Mouse (Mus musculus): ENCODE results near the gene Treml1. TPM values are rescaled to one million over a fixed set of nuclear protein-coding genes. Genes with fewer than 3 reads are reported as not detected.

Gene Treml1
- total RNA-seq, 4 experiments from 2014 or later: 0.36 to 0.91 (median 0.74) TPM

GRCm38 (mm10) chr17:48360462-48360861 lies 746 bp downstream of the Treml1 start:
- no peak for DNase-seq (ENCODE audit: low spot score in 2 of 2)

DNA sequence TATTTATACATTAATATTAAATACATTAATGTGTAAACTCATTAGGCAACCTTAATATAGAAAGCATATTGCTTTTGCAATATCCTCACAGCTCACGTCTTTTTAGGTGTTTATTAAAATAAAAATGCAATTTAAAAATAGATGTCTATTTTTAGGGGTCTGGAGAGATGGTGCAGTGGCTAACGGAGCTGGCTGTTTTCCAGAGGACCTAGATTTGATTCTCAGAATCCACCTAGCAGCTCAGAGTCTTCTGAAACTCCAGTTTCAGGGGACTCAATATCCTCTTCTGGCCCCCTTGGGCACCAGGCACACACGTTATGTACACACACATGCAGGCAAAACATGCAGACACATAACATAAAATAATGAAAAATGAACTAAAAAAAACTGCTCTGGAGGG lies 2.6 kb downstream of the Treml1 start:
- DNase-seq (ENCODE audit: low spot score in 2 of 2): no peak

DNA sequence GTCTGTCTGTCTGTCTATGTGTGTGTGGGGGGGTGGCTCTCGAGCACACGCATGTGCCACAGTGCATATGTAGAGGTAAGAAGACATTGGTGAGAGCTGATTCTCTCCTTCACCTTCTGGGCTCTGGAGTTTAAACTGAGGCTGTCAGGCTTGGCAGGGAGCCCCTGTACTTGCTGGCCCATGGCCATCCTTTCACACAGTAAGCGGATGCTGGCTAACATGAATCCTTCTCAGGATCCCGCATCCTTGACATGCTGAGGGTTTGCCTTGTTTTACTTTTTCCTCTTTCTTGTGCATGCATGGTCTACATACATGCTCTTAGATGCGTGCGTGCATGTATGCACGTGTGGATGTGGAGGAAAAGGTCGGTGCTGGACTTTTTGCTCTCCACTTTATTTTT lies 3.2 kb downstream of the Treml1 start:
- DNase-seq (ENCODE audit: low spot score in 2 of 2): peak in 1 of 2 experiments; percentile 26

- DNase-seq (ENCODE audit: low spot score in 2 of 2): no peak
These were observed 3.8 kb downstream of the Treml1 start for GRCm38 (mm10) chr17:48363421-48363965.

DNA sequence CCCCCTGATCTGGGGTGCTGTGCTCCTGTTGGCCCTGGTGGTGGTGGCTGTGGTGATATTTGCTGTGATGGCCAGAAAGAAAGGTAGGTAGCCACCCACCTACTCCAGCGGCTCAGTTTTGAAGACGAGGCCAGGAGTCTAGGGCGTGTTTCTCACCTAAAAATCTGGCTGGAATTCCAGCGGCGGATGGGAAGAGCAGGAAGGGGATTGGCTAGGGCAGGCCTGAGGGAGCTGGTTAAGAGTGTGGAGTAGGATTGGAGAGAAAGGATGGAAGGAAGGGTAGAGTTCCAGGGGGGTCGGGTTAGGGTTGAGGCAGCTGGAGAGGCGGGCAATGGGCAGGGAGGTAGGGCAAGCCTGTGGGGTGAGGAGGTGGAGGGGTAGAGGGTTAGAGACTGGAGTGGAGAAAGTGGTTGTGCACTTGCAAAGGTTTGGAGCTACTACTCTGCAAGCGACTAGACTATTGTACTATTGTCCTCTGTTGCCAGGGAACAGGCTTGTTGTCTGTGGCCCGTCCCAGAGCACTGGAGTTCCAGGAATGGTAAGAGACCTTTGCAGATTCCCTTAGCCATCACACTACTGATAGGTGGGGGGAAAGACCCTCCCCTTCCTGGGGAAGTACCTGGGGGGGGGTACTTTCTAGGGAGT lies 5.9 kb downstream of the Treml1 start:
- DNase-seq (ENCODE audit: low spot score in 2 of 2): no peak

- no peak for DNase-seq (ENCODE audit: low spot score in 2 of 2)
These were observed 7.1 kb downstream of the Treml1 start for GRCm38 (mm10) chr17:48366806-48367205.

GRCm38 (mm10) chr17:48371621-48372020 lies 11.9 kb downstream of the Treml1 start:
- no peak for DNase-seq (ENCODE audit: low spot score in 2 of 2)

- DNase-seq (ENCODE audit: low spot score in 2 of 2): no peak
These were observed 13.3 kb downstream of the Treml1 start for GRCm38 (mm10) chr17:48372987-48373386.

GRCm38 (mm10) chr17:48376102-48376501 lies 16.4 kb downstream of the Treml1 start:
- no peak for DNase-seq (ENCODE audit: low spot score in 2 of 2)

- DNase-seq (ENCODE audit: low spot score in 2 of 2): no peak
These were observed 19.3 kb downstream of the Treml1 start for GRCm38 (mm10) chr17:48379050-48379449.

GRCm38 (mm10) chr17:48385786-48386461 lies 26.2 kb downstream of the Treml1 start:
- no peak for DNase-seq (ENCODE audit: low spot score in 2 of 2)

DNA sequence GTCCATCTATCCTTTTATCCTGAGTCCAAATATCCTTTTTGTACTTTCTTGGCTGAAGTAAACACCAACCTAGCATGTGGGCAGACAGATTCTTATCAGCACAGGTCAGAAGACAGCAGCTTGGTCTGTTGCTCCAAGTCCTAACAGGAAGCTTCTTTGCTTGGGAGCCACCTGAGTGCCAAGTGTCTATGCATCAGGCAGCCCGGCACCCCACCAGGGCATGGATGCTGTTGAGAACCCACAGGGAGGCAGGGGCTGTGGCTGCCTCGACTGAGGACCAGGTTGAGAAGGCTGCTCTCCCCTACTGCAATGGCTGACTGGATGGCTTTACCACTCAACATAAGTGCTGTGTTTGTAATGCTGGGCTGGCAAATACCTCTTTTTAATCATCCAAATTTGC lies 28.9 kb downstream of the Treml1 start:
- no peak for DNase-seq (ENCODE audit: low spot score in 2 of 2)

DNA sequence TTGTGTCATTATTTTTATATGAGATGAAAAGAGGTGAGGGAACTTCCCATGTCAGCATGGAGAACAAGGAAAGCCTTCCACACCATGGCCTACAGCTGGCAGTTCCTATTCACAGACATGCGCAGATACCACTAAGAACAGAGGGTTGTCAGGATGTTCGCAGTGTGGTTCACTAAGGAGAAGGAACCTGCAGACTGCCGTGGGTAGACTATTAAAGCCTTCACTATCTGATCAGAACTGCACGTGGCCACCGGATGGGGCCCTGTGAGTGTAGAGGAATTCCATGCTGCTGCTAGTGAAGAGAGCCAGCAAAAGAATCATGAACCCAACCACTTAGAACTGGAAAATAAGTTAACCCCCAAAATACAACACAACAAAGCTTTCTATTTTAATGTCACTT lies 29.7 kb downstream of the Treml1 start:
- no peak for DNase-seq (ENCODE audit: low spot score in 2 of 2)

GRCm38 (mm10) chr17:48391446-48391845 lies 31.7 kb downstream of the Treml1 start:
- no peak for DNase-seq (ENCODE audit: low spot score in 2 of 2)

DNA sequence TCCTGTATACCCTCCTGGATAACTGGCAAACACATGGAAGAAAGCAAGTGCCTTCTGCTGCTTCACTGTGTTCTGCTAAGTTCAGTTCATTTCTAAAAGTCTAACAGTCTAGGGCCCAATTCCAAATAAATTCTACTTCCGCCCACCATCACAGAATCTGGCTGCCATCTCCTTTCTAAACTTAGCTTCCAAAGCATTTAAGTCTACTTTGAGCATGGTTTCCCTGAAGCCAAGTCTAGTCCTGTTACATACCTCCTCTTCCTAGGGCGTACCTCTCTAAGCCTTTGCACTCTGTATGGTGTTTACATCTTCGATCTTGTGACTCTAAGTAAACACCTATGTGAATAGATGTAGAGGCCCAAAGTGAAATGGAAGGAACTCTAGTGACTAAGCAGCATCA lies 32.9 kb downstream of the Treml1 start:
- peak in 1 of 2 experiments; percentile 33 for DNase-seq (ENCODE audit: low spot score in 2 of 2)

DNA sequence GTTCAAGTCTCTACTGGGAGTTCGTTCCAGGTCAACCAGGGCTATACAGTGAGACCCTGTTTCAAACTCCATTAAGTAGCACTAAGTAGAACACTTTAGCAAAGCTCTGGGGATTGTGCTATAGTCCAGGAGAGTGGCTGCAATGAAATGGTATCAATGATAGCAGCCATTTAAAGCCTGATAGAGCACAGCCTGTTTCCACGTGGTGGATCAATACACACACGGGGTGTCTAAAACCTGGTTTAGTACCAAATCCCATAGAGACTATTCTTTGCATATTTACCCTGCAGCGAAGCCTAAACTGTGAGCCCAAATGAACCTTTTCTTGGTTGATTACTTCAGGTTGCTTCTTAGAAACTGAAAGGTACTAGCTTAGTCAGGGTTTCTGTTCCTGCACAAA lies 42.0 kb downstream of the Treml1 start:
- DNase-seq (ENCODE audit: low spot score in 2 of 2): no peak

GRCm38 (mm10) chr17:48402751-48403150 lies 43.0 kb downstream of the Treml1 start:
- no peak for DNase-seq (ENCODE audit: low spot score in 2 of 2)

DNA sequence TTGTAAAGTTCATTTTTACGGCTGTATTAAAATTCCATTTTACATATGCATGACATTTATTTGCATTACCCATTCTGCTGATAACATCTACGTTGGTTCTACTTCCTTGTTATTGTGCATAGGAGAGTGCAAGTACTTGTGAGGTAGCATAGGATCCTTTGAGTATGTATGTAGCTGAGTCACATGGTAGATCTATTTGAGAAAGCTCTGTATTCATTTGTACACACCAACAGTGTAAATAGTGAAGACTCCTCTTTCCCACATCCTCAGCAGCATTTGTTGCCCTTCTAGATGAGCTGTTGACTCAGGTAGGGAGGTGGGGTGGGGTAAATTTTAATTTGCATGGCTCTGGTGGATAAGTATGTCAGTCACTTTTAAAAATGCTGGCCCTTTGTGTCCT lies 44.1 kb downstream of the Treml1 start:
- no peak for DNase-seq (ENCODE audit: low spot score in 2 of 2)

GRCm38 (mm10) chr17:48404706-48405105 lies 45.0 kb downstream of the Treml1 start:
- DNase-seq (ENCODE audit: low spot score in 2 of 2): no peak

GRCm38 (mm10) chr17:48407154-48407553 lies 47.4 kb downstream of the Treml1 start:
- DNase-seq (ENCODE audit: low spot score in 2 of 2): no peak

GRCm38 (mm10) chr17:48407910-48408525 lies 48.3 kb downstream of the Treml1 start:
- DNase-seq (ENCODE audit: low spot score in 2 of 2): no peak

DNA sequence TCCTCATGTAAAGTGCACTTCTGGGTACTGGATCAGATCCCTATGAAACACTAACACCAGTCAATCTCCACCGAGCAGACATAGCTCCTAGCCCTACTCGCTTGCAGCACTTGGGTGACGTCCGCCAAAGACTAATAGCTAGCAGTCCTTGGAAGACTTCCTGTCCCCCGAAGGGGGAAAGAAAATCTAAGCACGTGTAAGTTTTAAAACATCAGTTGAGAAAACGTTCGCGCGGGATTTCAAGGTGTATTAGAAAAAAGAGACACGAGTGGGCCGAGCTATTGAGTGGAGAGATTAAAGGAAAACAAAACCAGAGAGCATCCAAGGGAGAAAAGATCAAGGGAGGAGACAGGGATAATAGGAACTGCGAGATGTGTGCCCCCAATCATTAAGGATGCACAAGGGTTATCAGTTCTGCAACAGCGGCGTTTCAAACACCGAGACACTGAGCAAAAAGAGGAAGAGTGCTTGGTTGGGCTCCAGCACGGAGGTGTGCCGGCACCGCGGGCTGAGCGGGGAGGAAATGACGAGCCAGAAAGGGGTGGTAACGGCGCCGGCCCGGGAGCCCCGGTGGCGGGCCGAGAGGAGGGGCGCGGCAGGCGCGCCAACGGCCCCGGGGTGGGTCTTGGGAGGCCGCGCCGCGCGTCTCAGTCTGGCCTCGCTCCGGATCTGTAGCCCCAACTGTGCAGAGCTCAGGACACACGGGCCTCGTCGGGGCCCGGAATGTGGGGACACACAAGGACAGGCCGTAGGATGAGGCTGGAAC lies 49.0 kb downstream of the Treml1 start:
- peak; percentile 40 to 52 for DNase-seq (ENCODE audit: low spot score in 2 of 2)
